Mouse (Mus musculus) erythroblast, adult 5-6 weeks (primary cell): ENCODE data around the gene Cep95. TPM values are rescaled to one million over a fixed set of nuclear protein-coding genes. Genes with fewer than 3 reads are reported as not detected.
A peak's percentile ranks its signal among the peaks of the same experiment; 100 is the strongest.
"Not testable (repeated sequence)": the region's sequence is repeated elsewhere in the genome, so short reads cannot be mapped to it uniquely, and the experiment has no call there.

Source experiments
- ATAC-seq: replicated peaks from 2 replicates; pipeline ENCODE4 v1.8.0; 2016; ENCODE audit warnings: moderate number of reproducible peaks, mild to moderate bottlenecking, moderate TSS enrichment, inconsistent platforms; ENCODE audit not compliant: poor library complexity, low FRiP score, severe bottlenecking
- total RNA-seq, 2 experiments: library from RNA; stranded (forward) in 1 of 2; stranded (reverse) in 1 of 2; fragments of 150-400 nt in 1 of 2; fragments of 200-764, 138-1000 nt in 1 of 2; gene quantifications; 2 replicates each; pipeline versions ENCODE4 v1.2.3 to v1.2.4; 2015 to 2017; ENCODE audit warnings: low replicate concordance in 2 of 2

The Cep95 gene
- total RNA-seq (2015; ENCODE audit: low replicate concordance) (41.6 and 43.0 TPM in 2 replicates), total RNA-seq (2017; ENCODE audit: low replicate concordance) (31.8 and 52.7 TPM in 2 replicates)

GRCm38 (mm10) chr11:106788775-106789459 is at the start of gene Cep95, which contains the start of gene Ddx5:
Gene Cep95, plus strand, starts transcription at chr11:106789252.
Gene Ddx5, minus strand, starts transcription at chr11:106789185.
- peak; percentile 80 for ATAC-seq

- ATAC-seq = not testable (repeated sequence)
Measured at GRCm38 (mm10) chr11:106740724-106741123, 48.3 kb upstream of the Cep95 start.

GRCm38 (mm10) chr11:106741232-106741631 is 47.8 kb upstream of the Cep95 start:
- no peak for ATAC-seq

GRCm38 (mm10) chr11:106741826-106742225 is 47.2 kb upstream of the Cep95 start:
- no peak for ATAC-seq

- ATAC-seq = no peak
Measured at GRCm38 (mm10) chr11:106742388-106742841, 46.6 kb upstream of the Cep95 start.

GRCm38 (mm10) chr11:106744949-106745348 is 44.1 kb upstream of the Cep95 start:
- no peak for ATAC-seq

- ATAC-seq = not testable (repeated sequence)
Measured at GRCm38 (mm10) chr11:106749557-106750120, 39.4 kb upstream of the Cep95 start.

GRCm38 (mm10) chr11:106750121-106750751 is 38.8 kb upstream of the Cep95 start, which contains the start of gene Pecam1:
Gene Pecam1, minus strand, starts transcription at chr11:106750628.
- ATAC-seq = no peak

- no peak for ATAC-seq
Measured at GRCm38 (mm10) chr11:106751039-106752018, 37.7 kb upstream of the Cep95 start, which contains the start of gene Milr1. Gene Milr1, plus strand, starts transcription at chr11:106751226.

GRCm38 (mm10) chr11:106752103-106752502 is 36.9 kb upstream of the Cep95 start:
- no peak for ATAC-seq

- ATAC-seq = no peak
Measured at GRCm38 (mm10) chr11:106753314-106753713, 35.7 kb upstream of the Cep95 start.

GRCm38 (mm10) chr11:106755583-106755982 is 33.5 kb upstream of the Cep95 start:
- ATAC-seq = no peak

- ATAC-seq = no peak
Measured at GRCm38 (mm10) chr11:106759028-106759427, 30.0 kb upstream of the Cep95 start.

- ATAC-seq = no peak
Measured at GRCm38 (mm10) chr11:106760511-106760910, 28.5 kb upstream of the Cep95 start.

GRCm38 (mm10) chr11:106762139-106762799 is 26.8 kb upstream of the Cep95 start:
- no peak for ATAC-seq

- ATAC-seq = no peak
Measured at GRCm38 (mm10) chr11:106762800-106763185, 26.3 kb upstream of the Cep95 start.

GRCm38 (mm10) chr11:106766611-106767162 is 22.4 kb upstream of the Cep95 start:
- ATAC-seq = no peak

- no peak for ATAC-seq
Measured at GRCm38 (mm10) chr11:106767516-106767915, 21.5 kb upstream of the Cep95 start.
